Mouse (Mus musculus) kidney, postnatal 0 days (tissue): ENCODE measurements around the gene Mical3. TPM values are rescaled to one million over a fixed set of nuclear protein-coding genes. Genes with fewer than 3 reads are reported as not detected.

ENCODE experiments used
- ATAC-seq: fragments of 200-750 bp; cut with Nextera tagmentation; replicated peaks from 2 replicates; pipeline ENCODE4 v1.8.0; 2017; ENCODE audit warnings: low read depth, moderate number of reproducible peaks, moderate TSS enrichment, moderate library complexity; ENCODE audit not compliant: low FRiP score
- DNase-seq: peaks from one replicate; pipeline ENCODE4 v3.0.0-alpha.2; 2016; ENCODE audit warnings: low spot score
- H3K27ac ChIP-seq: fragments of 300-500 bp; sonication (generic); 2 replicates; pipeline ENCODE4 v1.5.1; 2014; ENCODE audit warnings: mild to moderate bottlenecking
- H3K27me3 ChIP-seq: fragments of 300-500 bp; sonication (generic); 2 replicates; pipeline ENCODE4 v1.6.1; 2014; ENCODE audit warnings: low read length, mixed read lengths; ENCODE audit not compliant: insufficient read depth
- H3K36me3 ChIP-seq: fragments of 300-500 bp; sonication (generic); 2 replicates; pipeline ENCODE4 v1.6.1; 2014; ENCODE audit warnings: low read length, mixed read lengths; ENCODE audit not compliant: insufficient read depth
- H3K4me1 ChIP-seq: fragments of 300-500 bp; sonication (generic); replicated peaks from 2 replicates; pipeline ENCODE4 v1.6.1; 2014; ENCODE audit warnings: antibody characterized with exemption, low read length, mixed read lengths; ENCODE audit not compliant: insufficient read depth
- H3K4me2 ChIP-seq: fragments of 300-500 bp; sonication (generic); 2 replicates; pipeline ENCODE4 v1.6.1; 2014; ENCODE audit warnings: mild to moderate bottlenecking, low read length, moderate library complexity, mixed read lengths
- H3K4me3 ChIP-seq: fragments of 300-500 bp; sonication (generic); replicated peaks from 2 replicates; pipeline ENCODE4 v1.5.1; 2014; ENCODE audit warnings: low read depth, low read length
- H3K9ac ChIP-seq: fragments of 300-500 bp; sonication (generic); 2 replicates; pipeline ENCODE4 v1.6.1; 2014; ENCODE audit warnings: low read depth, low read length
- H3K9me3 ChIP-seq: fragments of 300-500 bp; sonication (generic); replicated peaks from 2 replicates; pipeline ENCODE4 v1.6.1; 2016; ENCODE audit warnings: low read length, inconsistent platforms, mixed read lengths
- CTCF ChIP-seq: IDR thresholded peaks from 2 replicates; pipeline ENCODE4 v1.5.1; 2016; ENCODE audit warnings: antibody characterized with exemption, low read depth, mild to moderate bottlenecking, moderate library complexity
- WGBS: fragments of 180-500 bp; shearing (Covaris S2); extraction: QIAGEN DNeasy Blood & Tissue Kit; methylation state at CpG from one replicate; pipeline ENCODE4 v1.1.7; 2014; 5-methylcytosine and 5-hydroxymethylcytosine counted together
- polyA plus RNA-seq: library from polyadenylated mRNA; unstranded; fragments of >200 nt; fragmentation: Nextera tagmentation; extraction: Ambion mirVana; gene quantifications from 2 replicates; pipeline ENCODE4 v1.2.1, GENCODE M21; 2015

Gene Mical3
- polyA plus RNA-seq, 1 experiment from 2014 or later: 6.0 TPM

- DNase-seq: no peak
- Histone ChIP-seq H3K27me3 (no peaks in the 10 kb centered on the region), H3K4me1 (no peaks in the 10 kb centered on the region), H3K9ac (no peak overlapping the region), H3K9me3 (no peaks in the 10 kb centered on the region), H3K36me3 (peaks cover 17% of the 10 kb centered on the region), H3K27ac (no peak overlapping the region), H3K4me2 (no peak overlapping the region), H3K4me3 (no peak overlapping the region)
- WGBS: 87% methylated on average over 7 of the region's 7 CpGs
- TF ChIP-seq CTCF: no peak
- ATAC-seq: no peak
These were observed 197.1 kb downstream of the Mical3 start for GRCm38 (mm10) chr6:120933670-120934069.

- ATAC-seq (no peak), DNase-seq (no peak)
- Histone ChIP-seq H3K9ac (no peak overlapping the region), H3K27ac (no peak overlapping the region), H3K9me3 (no peaks in the 10 kb centered on the region), H3K27me3 (no peaks in the 10 kb centered on the region), H3K4me2 (no peak overlapping the region), H3K4me1 (no peaks in the 10 kb centered on the region), H3K36me3 (peaks cover 17% of the 10 kb centered on the region), H3K4me3 (no peak overlapping the region)
- 79% methylated on average over 12 of the region's 12 CpGs for whole genome bisulfite sequencing
- TF ChIP-seq CTCF: no peak
These were observed 198.2 kb downstream of the Mical3 start for GRCm38 (mm10) chr6:120932597-120932996.

- Histone ChIP-seq H3K9ac (no peak overlapping the region), H3K27me3 (no peaks in the 10 kb centered on the region), H3K4me3 (no peak overlapping the region), H3K27ac (no peak overlapping the region), H3K4me2 (no peak overlapping the region), H3K9me3 (no peaks in the 10 kb centered on the region), H3K36me3 (peaks cover 17% of the 10 kb centered on the region), H3K4me1 (no peaks in the 10 kb centered on the region)
- no peak for ATAC-seq
- DNase-seq: no peak
- 81% methylated on average over 6 of the region's 6 CpGs for whole genome bisulfite sequencing
- no peak for TF ChIP-seq CTCF
These were observed 200.1 kb downstream of the Mical3 start for GRCm38 (mm10) chr6:120930450-120931306.

- Histone ChIP-seq H3K36me3 (peaks cover 14% of the 10 kb centered on the region), H3K27ac (no peak overlapping the region), H3K27me3 (no peaks in the 10 kb centered on the region), H3K9me3 (no peaks in the 10 kb centered on the region), H3K4me3 (no peak overlapping the region), H3K4me1 (no peaks in the 10 kb centered on the region), H3K9ac (no peak overlapping the region), H3K4me2 (no peak overlapping the region)
- 39% methylated on average over 1 of the region's 1 CpGs for WGBS
- DNase-seq (no peak), ATAC-seq (no peak)
- no peak for TF ChIP-seq CTCF
These were observed 201.4 kb downstream of the Mical3 start for GRCm38 (mm10) chr6:120929421-120929820.

- DNase-seq: no peak
- ATAC-seq: peak; percentile 57; the same call in 1 of the 2 replicates
- Histone ChIP-seq H3K9me3 (no peaks in the 10 kb centered on the region), H3K4me1 (no peaks in the 10 kb centered on the region), H3K36me3 (peaks cover 14% of the 10 kb centered on the region), H3K9ac (no peak overlapping the region), H3K4me2 (no peak overlapping the region), H3K27ac (no peak overlapping the region), H3K4me3 (no peak overlapping the region), H3K27me3 (no peaks in the 10 kb centered on the region)
- 48% methylated on average over 3 of the region's 3 CpGs for WGBS
- no peak for TF ChIP-seq CTCF
These were observed 203.0 kb downstream of the Mical3 start for GRCm38 (mm10) chr6:120927765-120928164.

- Histone ChIP-seq H3K27me3 (no peaks in the 10 kb centered on the region), H3K4me2 (no peak overlapping the region), H3K9ac (no peak overlapping the region), H3K27ac (no peak overlapping the region), H3K4me3 (no peak overlapping the region), H3K9me3 (no peaks in the 10 kb centered on the region), H3K4me1 (no peaks in the 10 kb centered on the region), H3K36me3 (0 out of 2 replicates have a peak, but pooled peaks cover 7% of the 10 kb centered on the region)
- 36% methylated on average over 2 of the region's 2 CpGs for WGBS
- TF ChIP-seq CTCF: no peak
- DNase-seq (no peak), ATAC-seq (no peak)
These were observed 203.9 kb downstream of the Mical3 start for GRCm38 (mm10) chr6:120926880-120927279.
